Mouse (Mus musculus): ENCODE results near the gene Tjp2. TPM values are rescaled to one million over a fixed set of nuclear protein-coding genes. Genes with fewer than 3 reads are reported as not detected.
"Not testable (repeated sequence)": the region's sequence is repeated elsewhere in the genome, so short reads cannot be mapped to it uniquely, and the experiment has no call there.

Tjp2 gene
- polyA plus RNA-seq, 2 experiments from 2014 or later = 4.2 to 4.6 TPM

DNA sequence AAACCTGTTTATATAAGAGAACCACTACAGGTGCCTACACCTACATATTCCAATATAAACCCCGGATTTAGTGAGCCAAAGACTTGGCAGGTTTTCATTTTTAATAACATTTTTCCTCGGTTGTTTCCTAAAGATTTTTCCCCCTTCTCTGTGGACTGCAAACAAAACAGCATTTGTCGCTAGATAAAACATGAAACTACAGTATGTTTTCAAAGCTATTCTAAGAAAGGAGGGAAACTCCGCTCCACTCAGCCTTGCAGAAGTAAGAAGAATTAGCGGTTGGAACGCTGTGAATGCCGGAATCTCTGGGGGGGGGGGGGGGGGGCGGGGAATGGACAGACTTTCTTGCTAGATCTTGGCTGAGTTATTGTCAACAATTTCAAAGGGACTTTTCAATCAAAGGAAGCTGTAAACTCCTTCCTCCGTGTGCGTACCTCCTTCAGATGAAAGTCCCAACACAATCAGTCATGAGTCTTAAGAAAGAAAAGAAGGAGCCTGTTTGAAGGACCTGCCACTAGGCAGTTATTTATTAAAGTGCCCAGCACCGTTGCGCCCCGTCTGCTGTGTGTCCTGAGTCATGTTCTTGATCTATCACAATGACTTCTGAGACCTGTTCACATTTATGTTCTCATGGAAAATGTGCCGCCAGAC lies 3.9 kb downstream of the Tjp2 start:
- ATAC-seq = no peak

DNA sequence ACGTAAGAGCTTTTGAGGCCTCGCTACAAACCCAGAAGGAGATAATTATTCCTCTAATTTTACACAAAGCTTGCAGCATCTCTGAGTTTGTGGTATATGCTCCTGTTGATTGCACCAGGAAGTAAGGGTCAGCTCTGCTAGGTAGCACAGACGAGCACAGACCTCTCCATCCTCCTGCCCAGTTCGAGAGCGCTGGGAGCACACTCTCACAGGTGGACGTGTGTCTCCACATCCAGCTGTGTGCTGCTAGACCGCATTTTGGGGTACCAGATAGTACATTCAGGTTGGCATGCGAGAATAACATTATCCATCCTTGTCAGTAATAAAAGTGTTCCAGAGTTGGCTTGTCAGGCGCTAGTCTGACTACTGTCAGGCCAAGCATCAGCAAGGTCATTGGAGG lies 5.8 kb downstream of the Tjp2 start:
- no peak for ATAC-seq

DNA sequence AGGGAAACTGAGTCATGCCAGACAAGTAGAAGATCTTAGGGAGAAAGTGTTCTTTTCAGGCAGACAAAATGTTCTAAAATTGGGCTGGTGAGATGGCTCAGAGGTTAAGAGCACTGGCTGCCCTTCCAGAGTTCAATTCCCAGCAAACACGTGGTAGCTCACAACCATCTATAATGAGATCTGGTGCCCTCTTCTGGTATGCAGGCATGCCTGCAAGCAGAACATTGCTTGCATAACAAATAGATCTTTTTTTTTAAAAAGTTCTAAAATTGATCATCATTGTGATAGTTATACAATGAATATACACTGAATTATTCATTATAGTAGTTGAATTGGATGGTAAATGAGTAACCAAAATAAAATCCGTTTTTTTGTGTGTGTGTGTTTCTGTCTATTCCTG lies 6.5 kb downstream of the Tjp2 start:
- no peak for ATAC-seq

DNA sequence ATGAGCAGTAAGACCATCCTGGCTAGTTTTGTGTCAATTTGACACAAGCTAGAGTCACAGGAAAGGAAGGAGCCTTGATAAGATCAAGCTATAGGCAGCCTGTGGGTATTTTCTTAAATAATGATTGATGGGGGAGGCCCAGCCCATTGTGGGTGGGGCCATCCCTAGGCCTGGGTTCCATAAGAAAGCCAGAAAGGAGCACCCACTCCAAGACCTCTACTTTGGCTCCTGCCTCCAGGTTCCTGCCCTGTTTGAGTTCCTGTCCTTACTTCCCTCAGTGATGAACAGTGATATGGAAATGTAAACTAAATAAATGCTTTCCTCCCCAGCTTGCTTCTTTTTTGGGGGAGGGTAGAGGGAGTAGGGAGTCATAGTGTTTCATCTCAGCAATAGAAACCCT lies 7.0 kb downstream of the Tjp2 start:
- ATAC-seq = no peak

DNA sequence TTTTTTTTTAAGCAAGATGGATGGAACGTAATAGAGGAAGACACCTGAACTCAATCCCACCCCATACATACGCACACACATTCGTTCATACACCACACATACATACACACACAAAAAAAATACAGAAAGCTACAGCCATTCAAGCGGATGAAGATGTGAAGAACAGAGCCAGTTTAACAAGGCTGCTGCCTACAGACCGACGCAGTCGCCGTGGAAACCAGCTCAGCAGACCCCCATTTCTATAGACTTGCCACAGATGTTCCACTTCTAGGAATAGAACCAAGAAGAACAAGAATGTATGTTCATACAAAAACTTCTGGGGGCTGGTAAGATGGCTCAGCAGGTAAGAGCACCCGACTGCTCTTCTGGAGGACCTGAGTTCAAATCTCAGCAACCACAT lies 8.1 kb downstream of the Tjp2 start:
- ATAC-seq = no peak

DNA sequence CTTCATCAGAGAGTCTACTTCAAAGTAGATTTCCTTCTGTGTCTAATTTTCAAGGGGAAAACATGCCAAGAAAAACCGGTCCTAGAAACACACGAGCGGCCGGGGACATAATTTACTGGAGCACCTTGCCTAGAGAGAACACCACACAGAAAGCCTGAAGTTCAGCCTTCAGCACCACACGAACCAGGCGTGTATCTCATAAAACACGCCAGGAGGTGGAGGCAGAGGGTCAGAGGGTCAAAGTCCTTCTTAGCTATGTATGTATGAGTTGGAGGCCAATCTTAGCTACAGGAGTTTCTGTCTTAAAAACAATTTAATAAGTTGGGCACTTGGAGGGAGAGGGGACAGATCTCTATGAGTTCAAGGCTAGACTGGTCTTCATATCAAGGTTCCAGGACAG lies 9.9 kb downstream of the Tjp2 start:
- no peak for ATAC-seq

DNA sequence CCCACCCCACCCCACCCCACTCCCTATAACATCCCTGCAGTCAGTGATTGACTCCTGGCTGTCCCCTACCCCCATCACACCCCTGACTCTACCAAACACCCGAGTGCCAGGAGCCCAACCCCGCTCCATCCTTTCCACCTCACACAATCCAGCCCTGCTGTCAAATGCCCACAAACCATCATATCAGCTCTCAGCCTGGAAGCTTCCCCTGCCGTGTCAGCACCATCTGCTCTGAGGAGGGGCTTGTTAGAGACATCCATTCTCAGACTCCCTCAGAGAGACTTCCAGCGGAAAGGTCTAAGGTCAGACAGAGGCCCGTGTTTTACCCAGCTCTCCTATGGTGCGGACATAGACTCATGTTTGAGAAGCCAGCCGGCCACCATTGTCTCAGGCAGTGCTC lies 11.5 kb downstream of the Tjp2 start:
- no peak for ATAC-seq

DNA sequence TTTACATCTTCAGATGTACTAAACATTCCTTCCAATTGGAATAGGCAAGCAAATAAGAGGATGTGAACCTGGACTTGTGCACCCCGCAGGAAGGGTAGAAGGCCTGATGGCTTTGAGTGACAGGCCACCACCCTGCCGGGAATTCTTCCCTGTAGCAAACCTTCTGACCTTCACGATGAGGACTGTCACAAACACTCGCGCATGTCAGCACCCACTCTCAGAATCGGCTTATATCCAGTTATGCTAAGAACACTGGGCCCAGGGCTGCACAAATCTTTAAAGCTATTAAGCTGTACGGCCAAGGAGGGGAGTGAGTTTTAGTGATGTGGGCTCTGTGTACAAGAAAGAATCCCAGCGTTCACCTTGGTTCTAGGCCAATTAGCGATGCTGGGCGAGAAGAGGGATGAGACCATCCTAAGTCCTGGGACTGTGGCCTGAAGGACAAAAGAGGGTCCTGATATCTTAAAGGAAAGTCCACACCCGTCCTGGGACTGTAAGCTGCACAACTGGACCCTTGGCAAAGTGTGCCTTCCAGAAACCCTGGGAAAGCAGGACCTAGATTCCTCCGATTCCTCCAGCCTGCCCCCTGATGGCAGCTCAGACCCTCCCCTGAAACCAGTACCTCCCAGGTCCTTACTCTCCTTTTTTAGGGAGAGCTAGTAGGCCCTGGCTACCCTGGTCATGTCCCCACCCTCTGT lies 12.1 kb downstream of the Tjp2 start:
- no peak for ATAC-seq

DNA sequence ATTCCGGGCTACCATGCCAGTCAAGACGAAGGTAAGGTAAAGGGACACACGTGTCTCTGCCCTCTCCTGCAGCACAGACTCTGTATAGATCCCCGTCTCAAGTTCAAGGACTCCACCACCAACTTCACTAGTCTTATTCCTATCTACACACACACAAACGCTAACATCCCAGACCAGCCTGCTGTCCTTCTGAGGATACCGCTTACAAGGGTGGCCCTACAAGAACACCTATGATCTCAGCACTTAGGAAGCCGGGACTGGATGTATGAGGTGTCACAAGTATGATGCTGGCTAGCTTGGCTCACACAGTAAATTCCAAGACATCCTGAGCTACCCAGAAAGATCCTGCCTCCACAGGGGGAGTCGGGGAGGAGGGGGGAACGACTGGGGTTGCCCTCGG lies 13.7 kb downstream of the Tjp2 start:
- ATAC-seq = no peak

DNA sequence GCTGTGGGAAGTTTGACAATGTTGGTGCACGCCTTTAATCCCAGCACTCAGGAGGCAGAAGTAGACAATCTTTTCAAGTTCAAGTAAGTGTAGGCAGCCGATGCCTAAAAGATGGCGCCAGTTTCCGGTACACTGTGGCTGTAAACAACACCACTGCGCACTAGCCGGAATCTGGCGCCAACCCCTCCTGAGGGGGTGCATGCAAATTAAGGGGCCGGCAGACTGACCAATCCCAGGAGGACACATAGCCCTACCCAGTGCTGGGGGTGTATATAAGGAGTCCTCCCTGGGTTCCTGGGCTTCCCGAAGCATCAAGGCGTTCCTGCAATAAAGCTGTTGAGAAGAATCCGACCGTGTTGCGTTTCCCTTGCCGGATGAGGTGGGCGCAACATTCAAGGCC lies 15.3 kb downstream of the Tjp2 start:
- ATAC-seq = no peak

DNA sequence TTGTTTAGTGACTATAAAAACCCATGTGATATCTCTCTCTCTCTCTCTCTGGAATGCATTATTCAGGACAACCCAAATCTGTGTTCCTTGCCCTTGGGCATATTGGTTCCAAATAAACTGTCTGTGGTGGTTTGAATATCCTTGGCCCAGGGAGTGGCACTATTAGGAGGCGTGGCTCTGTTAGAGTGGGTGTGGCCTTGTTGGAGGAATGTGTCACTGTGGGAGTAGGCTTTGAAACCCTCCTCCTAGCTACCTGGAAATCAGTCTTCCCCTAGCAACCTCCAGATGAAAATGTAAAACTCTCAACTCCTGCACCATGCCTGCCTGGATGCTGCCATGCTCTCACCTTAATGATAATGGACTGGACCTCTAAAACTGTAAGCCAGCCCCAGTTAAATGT lies 16.9 kb downstream of the Tjp2 start:
- ATAC-seq = no peak

DNA sequence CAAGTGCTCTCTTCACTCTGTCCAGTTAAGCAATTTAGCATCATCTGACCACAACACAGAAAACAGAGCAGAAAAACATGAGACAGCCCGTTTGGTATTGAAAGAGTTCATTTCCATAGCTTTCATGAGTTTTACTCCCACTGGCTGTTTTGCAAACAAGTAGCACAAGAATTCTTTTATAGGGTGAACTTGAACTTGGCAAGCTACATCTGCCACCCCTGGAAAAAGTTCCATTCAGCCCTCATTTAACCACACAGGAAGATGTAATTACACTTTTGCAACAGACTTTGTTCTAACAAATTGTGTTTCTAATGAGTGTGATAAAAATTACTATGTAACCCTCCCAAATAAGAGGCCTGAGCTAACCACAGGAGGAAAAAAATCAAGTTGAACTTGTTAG lies 19.8 kb downstream of the Tjp2 start:
- no peak for ATAC-seq

DNA sequence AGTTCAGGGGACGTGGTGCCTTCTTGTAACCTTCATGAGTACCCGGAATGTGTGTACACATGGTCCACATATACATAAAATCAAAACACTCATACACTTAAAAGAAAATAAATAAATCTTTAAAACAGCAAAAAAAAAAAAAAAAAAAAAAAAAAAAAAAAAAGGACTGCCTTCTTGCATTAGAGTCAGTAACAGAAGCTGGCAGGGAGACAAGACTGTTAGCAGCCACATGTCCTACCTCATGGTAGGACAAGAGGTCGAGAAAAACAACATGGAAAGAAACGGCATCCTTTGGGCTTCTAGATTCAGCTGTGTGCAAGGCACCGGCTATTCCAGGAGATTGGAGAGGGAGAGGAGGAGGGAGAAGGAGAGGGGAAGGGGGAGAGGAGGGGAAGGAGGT lies 23.0 kb downstream of the Tjp2 start:
- ATAC-seq = no peak

DNA sequence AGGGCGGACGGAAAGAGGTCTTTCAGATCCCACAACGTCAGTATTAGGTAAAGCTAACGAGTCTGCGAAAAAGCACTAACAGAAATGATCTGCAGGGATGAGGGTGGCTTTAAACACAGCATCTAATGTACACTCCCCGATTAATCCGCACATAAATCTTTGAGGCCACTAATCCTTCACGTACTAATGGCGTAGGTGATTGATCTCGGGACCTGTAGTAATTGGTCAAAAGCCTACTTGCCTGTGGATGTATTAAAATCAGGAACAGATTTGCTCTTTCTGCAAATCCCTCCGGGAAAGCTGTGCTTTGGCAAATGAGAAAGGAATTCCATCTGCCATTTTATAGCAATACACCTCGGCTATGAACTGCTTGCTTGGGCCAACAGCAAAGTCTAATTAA lies 24.3 kb downstream of the Tjp2 start:
- ATAC-seq = no peak

DNA sequence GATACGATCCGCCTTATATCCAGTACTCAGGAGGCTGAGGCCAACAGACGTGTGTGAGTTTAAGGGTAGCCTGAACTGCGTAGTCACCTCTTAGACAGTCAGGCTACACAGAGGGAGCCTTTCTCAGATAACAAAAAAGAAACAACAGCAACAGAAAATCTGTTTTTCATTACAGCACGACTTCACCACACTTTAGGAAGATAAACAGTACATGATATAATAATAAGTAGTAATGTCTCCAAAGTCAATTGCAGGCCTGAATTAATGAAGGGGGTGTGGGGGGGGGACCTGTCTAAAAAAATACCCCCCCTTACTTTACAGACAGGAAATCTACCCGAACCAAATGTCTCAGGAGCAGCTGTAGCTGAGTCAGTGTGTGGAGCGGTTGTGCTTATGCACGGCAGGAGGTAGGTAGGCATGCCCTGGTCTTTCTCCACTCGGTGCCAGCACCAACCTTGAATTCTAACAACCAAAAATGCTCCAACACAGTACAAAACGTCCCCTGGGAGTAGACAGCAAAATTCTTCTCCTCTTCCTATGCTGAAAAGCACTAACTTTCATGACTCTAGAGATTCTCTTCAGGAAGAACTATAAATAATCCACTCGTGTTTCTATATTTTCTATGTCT lies 26.0 kb downstream of the Tjp2 start:
- no peak for ATAC-seq

DNA sequence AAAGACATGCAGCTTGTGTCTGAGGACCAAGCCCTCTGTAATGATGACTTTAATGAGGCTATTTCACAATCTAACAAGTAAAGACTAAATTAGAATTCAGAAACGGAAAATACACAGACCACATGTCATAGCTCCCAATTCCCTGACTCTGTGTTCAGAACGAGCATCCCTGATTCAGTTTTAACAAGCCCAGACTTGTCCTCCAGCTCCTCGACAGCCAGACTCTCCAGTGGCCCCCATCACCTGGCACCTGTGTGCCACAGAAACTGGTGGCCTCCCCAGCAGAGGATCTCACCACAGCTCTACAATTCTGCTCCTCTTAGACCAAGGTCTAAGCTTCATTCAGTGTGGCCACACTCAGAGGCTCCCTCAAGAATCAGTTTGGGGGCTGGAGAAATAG lies 27.5 kb downstream of the Tjp2 start:
- ATAC-seq = no peak

DNA sequence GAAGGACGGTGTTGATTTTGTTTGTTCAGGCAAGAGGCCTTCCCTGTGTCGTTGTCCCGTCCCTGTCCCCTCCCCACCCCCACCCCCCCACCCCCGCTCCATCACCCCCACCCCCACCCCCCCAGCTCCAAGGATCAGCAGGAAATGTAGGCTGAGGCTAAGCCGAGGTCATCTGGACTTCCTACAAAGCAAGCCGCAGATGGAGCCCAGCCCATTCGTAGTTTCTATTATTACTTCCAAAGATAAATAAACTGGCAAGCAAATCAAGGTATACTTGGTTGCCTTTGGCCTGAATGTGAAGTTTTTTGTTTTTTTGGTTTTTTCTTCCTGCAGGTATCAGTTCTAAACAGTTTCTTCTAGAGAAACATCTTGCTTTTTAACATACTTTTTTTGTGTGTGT lies 29.6 kb downstream of the Tjp2 start:
- no peak for ATAC-seq

DNA sequence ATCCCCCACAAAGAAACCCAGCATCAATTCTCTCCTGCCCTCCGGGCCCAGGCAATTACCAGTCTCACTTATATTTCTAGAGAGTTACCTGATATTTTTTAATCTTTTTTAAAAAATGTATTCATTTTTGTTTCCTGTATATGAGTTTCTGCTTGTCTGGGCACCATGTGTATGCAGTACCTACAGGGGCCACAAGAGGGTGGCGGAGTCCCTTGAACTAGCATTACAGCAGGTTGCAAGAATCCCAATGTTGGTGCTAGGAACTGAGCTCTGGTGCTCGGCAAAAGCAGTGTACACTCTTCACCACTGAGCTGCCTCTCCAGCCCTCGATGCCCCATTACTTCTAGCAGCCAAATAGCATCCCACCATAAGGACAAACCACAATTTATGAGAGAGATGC lies 30.6 kb downstream of the Tjp2 start:
- no peak for ATAC-seq

DNA sequence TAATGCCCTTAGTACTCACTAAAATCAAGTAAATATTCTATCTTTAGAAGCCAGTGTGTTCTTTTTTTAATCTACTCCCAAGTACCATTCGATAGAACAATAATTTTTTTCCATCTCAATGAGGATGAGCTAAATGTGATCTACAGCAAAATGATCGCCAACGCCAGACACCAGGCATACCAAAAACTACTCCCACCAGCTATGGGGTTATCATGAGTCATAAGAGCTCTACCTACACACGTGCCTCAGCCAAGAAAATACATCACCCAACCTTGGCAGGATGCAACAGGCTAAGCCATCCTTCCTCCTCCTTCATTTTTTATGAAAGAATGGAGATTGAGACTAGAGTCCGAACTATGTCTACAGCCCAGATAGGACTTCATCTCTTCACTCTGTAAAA lies 31.9 kb downstream of the Tjp2 start:
- no peak for ATAC-seq

DNA sequence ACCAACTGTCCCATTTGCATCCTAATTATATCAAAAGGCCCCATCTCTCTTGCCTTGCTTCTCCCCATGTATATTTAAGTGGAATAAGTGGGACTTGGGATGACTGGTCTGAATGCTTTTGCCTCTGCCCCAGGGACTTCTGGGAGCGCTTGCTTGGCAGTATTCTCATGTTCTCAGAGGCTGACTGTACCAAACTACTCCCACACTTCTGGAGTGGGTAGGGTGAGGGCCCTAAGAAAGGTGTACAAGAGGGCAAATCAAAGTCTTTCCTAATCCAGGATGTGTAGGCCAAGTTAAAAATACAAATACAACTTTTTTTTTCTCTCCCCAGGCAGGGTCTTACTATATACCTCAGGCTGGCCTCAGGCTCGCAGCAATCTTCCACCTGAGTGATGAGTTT lies 37.0 kb downstream of the Tjp2 start:
- ATAC-seq = no peak

DNA sequence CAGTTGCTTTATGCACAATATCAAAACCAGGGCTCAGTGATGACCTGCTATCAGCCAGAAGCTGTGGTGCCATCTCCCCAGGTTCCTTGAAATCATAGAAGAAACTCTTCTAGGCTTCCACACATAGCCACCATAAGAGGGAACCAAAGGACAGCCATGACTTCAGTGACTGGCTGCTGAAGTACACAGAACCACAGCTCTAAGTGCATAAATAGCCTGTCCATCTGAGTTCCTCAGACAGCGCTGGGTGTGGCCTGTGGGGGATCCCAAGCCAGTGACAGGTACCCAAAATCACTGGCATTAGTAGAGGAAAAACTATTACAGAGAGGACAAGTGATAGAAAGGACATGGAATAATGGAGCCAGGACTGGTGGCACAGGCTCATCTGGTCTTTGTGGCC lies 37.5 kb downstream of the Tjp2 start:
- not testable (repeated sequence) for ATAC-seq

DNA sequence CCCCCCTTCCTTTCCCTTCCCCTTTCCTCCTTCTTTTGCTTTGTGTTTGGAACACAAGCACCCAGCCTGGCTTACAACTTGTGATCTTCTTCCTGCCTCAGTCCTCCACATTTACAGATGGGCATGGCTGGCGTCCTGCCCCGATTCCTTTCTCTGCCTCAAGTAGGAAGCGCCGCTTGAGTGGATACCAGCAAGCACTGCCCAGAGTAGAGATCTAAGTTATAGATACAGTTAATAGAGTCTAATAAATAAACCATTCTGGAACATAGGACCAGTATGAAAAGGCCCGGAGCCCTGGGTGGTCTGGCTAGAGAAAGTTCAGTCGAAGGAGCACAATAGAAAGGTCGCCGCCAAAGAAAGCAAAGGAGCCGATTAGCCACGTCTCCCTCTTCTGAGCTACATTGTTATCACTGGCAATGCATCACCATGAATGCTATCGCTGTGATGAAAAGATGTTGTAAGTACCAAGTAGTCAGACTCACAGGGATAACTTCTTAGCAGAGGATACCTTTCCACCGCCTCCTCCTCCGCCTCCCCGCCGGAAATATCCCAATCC lies 41.1 kb downstream of the Tjp2 start:
- ATAC-seq = no peak

DNA sequence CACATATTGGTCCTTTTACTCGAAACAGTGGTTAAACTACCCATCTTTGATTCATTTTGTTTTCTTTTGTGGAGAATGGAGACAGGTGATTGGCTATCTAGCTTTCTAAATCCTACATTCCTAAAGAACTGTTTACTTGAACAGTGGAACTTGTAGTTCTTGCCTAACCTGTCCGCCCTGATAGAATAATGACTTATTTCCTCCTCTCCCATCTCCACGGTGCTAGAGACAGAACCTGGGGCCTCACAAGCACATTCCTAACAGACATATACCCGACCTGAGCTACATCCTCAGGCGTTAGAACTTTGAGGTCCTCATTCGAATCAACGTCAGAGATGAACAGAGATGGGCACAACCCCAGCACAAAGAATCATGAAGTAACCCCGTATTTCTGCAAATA lies 44.4 kb downstream of the Tjp2 start:
- ATAC-seq = no peak

DNA sequence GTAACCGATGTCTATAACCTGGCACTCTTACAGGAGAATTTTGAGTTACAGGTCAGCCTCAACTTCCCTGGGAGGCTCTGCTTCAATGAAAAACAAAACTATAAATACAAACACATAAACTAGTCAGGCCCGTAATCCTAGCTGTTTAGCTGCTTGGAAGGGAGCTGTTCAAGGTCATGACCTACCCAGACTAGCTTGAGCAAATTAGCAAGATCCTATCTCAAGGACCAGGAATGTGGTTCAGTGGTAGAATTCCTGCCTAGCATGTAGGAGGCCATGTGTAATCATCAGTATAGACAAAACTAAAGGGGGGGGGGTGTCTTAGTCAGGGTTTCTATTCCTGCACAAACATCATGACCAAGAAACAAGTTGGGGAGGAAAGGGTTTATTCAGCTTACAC lies 46.7 kb downstream of the Tjp2 start:
- ATAC-seq = no peak

All from CD4-positive, CD25-positive, alpha-beta regulatory T cell, adult 4 months (primary cell).